Comparison of ENCODE assay signal across 8 mouse cellular contexts in the genomic region with DNA sequence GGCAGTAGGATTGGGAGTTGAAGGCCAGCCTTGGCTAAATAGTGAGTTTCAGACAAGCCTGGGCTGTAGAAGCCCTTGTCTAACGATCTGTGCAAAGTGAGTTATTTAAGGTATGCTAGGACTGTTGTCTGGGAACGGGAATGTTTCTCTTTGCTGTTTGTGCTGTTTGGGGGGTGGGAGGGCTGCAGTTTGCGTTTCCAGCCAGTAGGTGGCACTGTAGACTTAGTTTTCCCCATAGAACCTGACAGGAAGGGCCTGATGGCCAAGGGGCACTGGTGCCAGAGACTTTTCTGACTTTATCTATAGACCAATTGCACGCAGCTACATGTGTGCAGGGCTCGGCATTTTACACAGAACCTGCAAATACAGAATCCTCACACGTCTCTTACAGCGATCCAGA. TPM values are rescaled to one million over a fixed set of nuclear protein-coding genes. Genes with fewer than 3 reads are reported as not detected.
DNase-seq lines count a peak whose midpoint lies in the region; ATAC-seq and TF ChIP-seq lines count a peak whose summit lies in the region.
"Had no signal": no experiment of that assay in that cellular context is flagged by ENCODE, and none has a peak within 500 bp of the region (broad histone marks: within the 10 kb centered on the region; RNA-seq: fewer than 3 reads in every experiment).

No protein-coding gene starts in this region.

- no peak for TF ChIP-seq POLR2A in bone marrow macrophage, adult 2 months (IDR thresholded peaks at IDR 0.05; ENCODE audit: borderline replicate concordance, low read depth, low read length)

- 22% methylated on average over 7 of the region's 7 CpGs for WGBS in liver, embryonic 14.5 days (ENCODE audit: insufficient replicate concordance)

- H3K4me2 ChIP-seq in liver, embryonic 14.5 days (ENCODE audit: low read depth), result no peak overlapping the region
- H3K4me2 ChIP-seq: heart, embryonic 15.5 days had no signal

- H3K4me3 ChIP-seq in bone marrow macrophage, adult 2 months (ENCODE audit: insufficient read depth, low read length), result no peak overlapping the region
- no peak overlapping the region for H3K4me3 ChIP-seq in liver, embryonic 14.5 days (ENCODE audit: insufficient read depth in 1 of 2, low read depth in 2 of 2, low read length in 2 of 2)
- H3K4me3 ChIP-seq: heart, embryonic 15.5 days had no signal

- H3K27ac ChIP-seq in bone marrow macrophage, adult 2 months (ENCODE audit: insufficient read depth, low read depth, low read length), result no peak overlapping the region
- no peak overlapping the region for H3K27ac ChIP-seq in liver, embryonic 14.5 days
- H3K27ac ChIP-seq: heart, embryonic 15.5 days had no signal

- ATAC-seq in liver, embryonic 14.5 days (ENCODE audit: insufficient read depth), result no peak

- no peaks in the 10 kb centered on the region for H3K27me3 ChIP-seq in liver, embryonic 14.5 days (ENCODE audit: control insufficient read depth, insufficient read depth, low read length)
- H3K27me3 ChIP-seq: heart, embryonic 15.5 days had no signal

- TF ChIP-seq EP300 in liver, embryonic 14.5 days (IDR thresholded peaks at IDR 0.05; ENCODE audit: low read depth), result no peak

- peaks cover 6% of the 10 kb centered on the region; the same call in 1 of the 2 replicates for H3K36me3 ChIP-seq in liver, embryonic 14.5 days (replicated peaks; ENCODE audit: control insufficient read depth, insufficient read depth, low read depth)

- no peak overlapping the region for H3K9ac ChIP-seq in liver, embryonic 14.5 days (replicated peaks)
- H3K9ac ChIP-seq: heart, embryonic 15.5 days had no signal

- peak; percentile 83 for TF ChIP-seq CTCF in bone marrow macrophage, adult 2 months (IDR thresholded peaks at IDR 0.05; ENCODE audit: low read depth, low read length)
- TF ChIP-seq CTCF in liver, embryonic 14.5 days (IDR thresholded peaks at IDR 0.05; ENCODE audit: low read depth), result peak; percentile 94

- peaks cover 4% of the 10 kb centered on the region; the same call in 1 of the 2 replicates for H3K4me1 ChIP-seq in bone marrow macrophage, adult 2 months (ENCODE audit: control insufficient read depth, insufficient read depth, low read length)
- H3K4me1 ChIP-seq in liver, embryonic 14.5 days (replicated peaks; ENCODE audit: control insufficient read depth in 2 of 2, insufficient read depth in 2 of 2, low read length in 1 of 2), result 0 out of 4 replicates have a peak, but pooled peaks cover 0 to 2% of the 10 kb centered on the region in 2 experiments

- peak; percentile 68 for DNase-seq in 3T3-L1 (ENCODE audit: low read depth, low spot score)
- DNase-seq in A20 (ENCODE audit: low read depth, low spot score), result peak; percentile 48
- DNase-seq in gastrocnemius, adult 18-20 months (ENCODE audit: low spot score), result peak; percentile 63
- DNase-seq in kidney, adult 18-20 months, result peak; percentile 84
- DNase-seq in liver, embryonic 14.5 days (ENCODE audit: low read depth in 3 of 3, low spot score in 3 of 3), result peak in 1 of 3 experiments; percentile 51
- peak; percentile 54 for DNase-seq in retina, adult 2 months (ENCODE audit: low read depth, low spot score)

- no peaks in the 10 kb centered on the region for H3K9me3 ChIP-seq in liver, embryonic 14.5 days (ENCODE audit: control insufficient read depth, low read length)
- H3K9me3 ChIP-seq: heart, embryonic 15.5 days had no signal

RNA-seq across cellular contexts. Expression of a gene that starts 8.4 kb away (rescaled TPM):
- polyA plus RNA-seq in bone marrow macrophage, adult 2 months (2012; ENCODE audit: insufficient read depth, insufficient read length, missing spikeins), result 9.3 and 11.2 TPM in 2 replicates
- total RNA-seq in gastrocnemius, adult 18-20 months (2021), result 1 to 10 TPM; 5.8 to 5.9 TPM
- polyA plus RNA-seq in liver, embryonic 14.5 days (2012; rRNA removed), result 15.2 and 17.6 TPM in 2 replicates
- polyA plus RNA-seq in liver, embryonic 14.5 days (2014; fragmentation: Nextera tagmentation; extraction: Ambion mirVana), result 10.0 and 10.3 TPM in 2 replicates

RNA-seq across cellular contexts. Expression of a gene that starts 9.4 kb away (rescaled TPM):
- 2.5 and 3.3 TPM in 2 replicates for polyA plus RNA-seq in bone marrow macrophage, adult 2 months (2012; ENCODE audit: insufficient read depth, insufficient read length, missing spikeins)
- 1 to 10 TPM in 1 of 2 experiments, under 1 TPM in 1; 0.91 to 1.7 TPM for total RNA-seq in gastrocnemius, adult 18-20 months (2021)
- polyA plus RNA-seq in liver, embryonic 14.5 days (2012; rRNA removed), result 0.45 and 0.52 TPM in 2 replicates
- polyA plus RNA-seq in liver, embryonic 14.5 days (2014; fragmentation: Nextera tagmentation; extraction: Ambion mirVana), result 0.10 and 0.35 TPM in 2 replicates

RNA-seq across cellular contexts. Expression of a gene that starts 18.0 kb away (rescaled TPM):
- 12.9 and 17.4 TPM in 2 replicates for polyA plus RNA-seq in bone marrow macrophage, adult 2 months (2012; ENCODE audit: insufficient read depth, insufficient read length, missing spikeins)
- total RNA-seq in gastrocnemius, adult 18-20 months (2021), result 1 to 10 TPM; 2.8 to 4.0 TPM
- polyA plus RNA-seq in liver, embryonic 14.5 days (2012; rRNA removed), result 1.9 and 3.1 TPM in 2 replicates
- polyA plus RNA-seq in liver, embryonic 14.5 days (2014; fragmentation: Nextera tagmentation; extraction: Ambion mirVana), result 3.1 and 4.6 TPM in 2 replicates

RNA-seq across cellular contexts. Expression of a gene that starts 39.4 kb away (rescaled TPM):
- polyA plus RNA-seq in bone marrow macrophage, adult 2 months (2012; ENCODE audit: insufficient read depth, insufficient read length, missing spikeins), result not detected in 2 replicates
- not detected for total RNA-seq in gastrocnemius, adult 18-20 months (2021)
- polyA plus RNA-seq in liver, embryonic 14.5 days (2012; rRNA removed), result 0.38 and 0.48 TPM in 2 replicates
- polyA plus RNA-seq in liver, embryonic 14.5 days (2014; fragmentation: Nextera tagmentation; extraction: Ambion mirVana), result 0.77 and 0.85 TPM in 2 replicates

RNA-seq across cellular contexts. Expression of a gene that starts 46.8 kb away (rescaled TPM):
- polyA plus RNA-seq in bone marrow macrophage, adult 2 months (2012; ENCODE audit: insufficient read depth, insufficient read length, missing spikeins), result 107 and 110 TPM in 2 replicates
- 10 to 100 TPM; 54.7 to 54.8 TPM for total RNA-seq in gastrocnemius, adult 18-20 months (2021)
- 64.5 and 124 TPM in 2 replicates for polyA plus RNA-seq in liver, embryonic 14.5 days (2012; rRNA removed)
- 88.2 and 101 TPM in 2 replicates for polyA plus RNA-seq in liver, embryonic 14.5 days (2014; fragmentation: Nextera tagmentation; extraction: Ambion mirVana)
